Mouse (Mus musculus) liver, postnatal 0 days (tissue): ENCODE measurements at regions not wholly inside any gene's neighbourhood (a gene's known extent, or its start where the extent isn't known, plus 50 kb on each side); places are given as distances from the start of the nearest gene placed in this dataset.

ENCODE experiments used
- ATAC-seq: fragments of 200-750 bp; cut with Nextera tagmentation; 2 replicates; pipeline ENCODE4 v1.8.0; 2017; ENCODE audit warnings: mild to moderate bottlenecking, moderate library complexity
- DNase-seq: peaks from one replicate; pipeline ENCODE4 v3.0.0-alpha.2; 2016
- H3K27ac ChIP-seq: fragments of 300-500 bp; sonication (generic); 2 replicates; pipeline ENCODE4 v1.5.1; 2014; ENCODE audit warnings: antibody characterized with exemption, moderate library complexity, mild to moderate bottlenecking, low read depth
- H3K27me3 ChIP-seq: fragments of 300-500 bp; sonication (generic); 2 replicates; pipeline ENCODE4 v1.6.1; 2014; ENCODE audit warnings: low read length, control low read depth, mixed read lengths; ENCODE audit not compliant: insufficient read depth
- H3K36me3 ChIP-seq: fragments of 300-500 bp; sonication (generic); replicated peaks from 2 replicates; pipeline ENCODE4 v1.6.1; 2014; ENCODE audit warnings: mild to moderate bottlenecking, control low read depth, low read length, moderate library complexity, mixed read lengths; ENCODE audit not compliant: insufficient read depth
- H3K4me1 ChIP-seq: fragments of 300-500 bp; sonication (generic); 2 replicates; pipeline ENCODE4 v1.6.1; 2014; ENCODE audit warnings: antibody characterized with exemption, mild to moderate bottlenecking, control low read depth; ENCODE audit not compliant: insufficient read depth
- H3K4me2 ChIP-seq: fragments of 300-500 bp; sonication (generic); 2 replicates; pipeline ENCODE4 v1.6.1; 2014; ENCODE audit warnings: low read depth, mild to moderate bottlenecking, low read length, moderate library complexity, mixed read lengths
- H3K4me3 ChIP-seq: fragments of 300-500 bp; sonication (generic); 2 replicates; pipeline ENCODE4 v1.5.1; 2014; ENCODE audit warnings: low read depth, low read length
- H3K9ac ChIP-seq: fragments of 300-500 bp; sonication (generic); replicated peaks from 2 replicates; pipeline ENCODE4 v1.6.1; 2014; ENCODE audit warnings: mild to moderate bottlenecking, moderate library complexity
- H3K9me3 ChIP-seq: fragments of 300-500 bp; sonication (generic); 2 replicates; pipeline ENCODE4 v1.6.1; 2016; ENCODE audit warnings: mild to moderate bottlenecking, control low read depth, low read length, mixed read lengths
- CTCF ChIP-seq: sonication (generic); IDR thresholded peaks from 2 replicates; pipeline ENCODE4 v1.5.1; 2016; ENCODE audit warnings: antibody characterized with exemption, low read depth
- EP300 ChIP-seq: IDR thresholded peaks from 2 replicates; pipeline ENCODE4 v1.6.1; 2016; ENCODE audit warnings: antibody characterized with exemption, low read depth, mild to moderate bottlenecking
- WGBS: fragments of 180-500 bp; shearing (Covaris S2); extraction: QIAGEN DNeasy Blood & Tissue Kit; methylation state at CpG from one replicate; pipeline ENCODE4 v1.1.7; 2014; ENCODE audit not compliant: insufficient replicate concordance; 5-methylcytosine and 5-hydroxymethylcytosine counted together

- 0 out of 2 replicates have a peak, but pooled peaks cover 2% of the 10 kb centered on the region for H3K4me1 ChIP-seq
- H3K4me2 ChIP-seq = no peak overlapping the region
- 63% methylated on average over 7 of the region's 7 CpGs for WGBS
- H3K4me3 ChIP-seq = no peak overlapping the region
- no peaks in the 10 kb centered on the region for H3K36me3 ChIP-seq
- no peak overlapping the region for H3K9ac ChIP-seq
- no peaks in the 10 kb centered on the region for H3K9me3 ChIP-seq
- TF ChIP-seq EP300 (no peak), CTCF (no peak)
- H3K27ac ChIP-seq = no peak overlapping the region
- H3K27me3 ChIP-seq = no peaks in the 10 kb centered on the region
- ATAC-seq (no peak), DNase-seq (no peak)
These were observed 310.0 kb downstream of the Ipmk start for GRCm38 (mm10) chr10:71657525-71657924.

GRCm38 (mm10) chr10:71663545-71663944, 316.0 kb downstream of the Ipmk start:
- no peaks in the 10 kb centered on the region for H3K36me3 ChIP-seq
- no peak overlapping the region for H3K4me3 ChIP-seq
- H3K9me3 ChIP-seq = no peaks in the 10 kb centered on the region
- no peak for DNase-seq
- ATAC-seq = no peak
- H3K4me1 ChIP-seq = no peaks in the 10 kb centered on the region
- H3K4me2 ChIP-seq = no peak overlapping the region
- no peak overlapping the region for H3K9ac ChIP-seq
- WGBS = 69% methylated on average over 5 of the region's 5 CpGs
- H3K27me3 ChIP-seq = no peaks in the 10 kb centered on the region
- no peak overlapping the region for H3K27ac ChIP-seq
- TF ChIP-seq CTCF (no peak), EP300 (no peak)

- no peaks in the 10 kb centered on the region for H3K4me1 ChIP-seq
- no peaks in the 10 kb centered on the region for H3K9me3 ChIP-seq
- H3K27ac ChIP-seq = no peak overlapping the region
- DNase-seq (no peak), ATAC-seq (no peak)
- no peak overlapping the region for H3K9ac ChIP-seq
- TF ChIP-seq EP300 = no peak
- no peak for TF ChIP-seq CTCF
- H3K36me3 ChIP-seq = no peaks in the 10 kb centered on the region
- whole genome bisulfite sequencing = 76% methylated on average over 7 of the region's 7 CpGs
- H3K4me2 ChIP-seq = no peak overlapping the region
- no peaks in the 10 kb centered on the region for H3K27me3 ChIP-seq
- no peak overlapping the region for H3K4me3 ChIP-seq
These were observed 319.6 kb downstream of the Ipmk start for GRCm38 (mm10) chr10:71667160-71667571.

GRCm38 (mm10) chr10:71679240-71679639, 331.7 kb downstream of the Ipmk start:
- DNase-seq (no peak), ATAC-seq (no peak)
- TF ChIP-seq EP300 (no peak), CTCF (no peak)
- Histone ChIP-seq H3K27me3 (no peaks in the 10 kb centered on the region), H3K9ac (no peak overlapping the region), H3K4me3 (no peak overlapping the region), H3K36me3 (no peaks in the 10 kb centered on the region), H3K9me3 (no peaks in the 10 kb centered on the region), H3K4me1 (no peaks in the 10 kb centered on the region), H3K4me2 (no peak overlapping the region), H3K27ac (no peak overlapping the region)
- 72% methylated on average over 5 of the region's 5 CpGs for WGBS

- no peaks in the 10 kb centered on the region for H3K27me3 ChIP-seq
- 82% methylated on average over 2 of the region's 2 CpGs for WGBS
- no peak overlapping the region for H3K4me3 ChIP-seq
- no peaks in the 10 kb centered on the region for H3K36me3 ChIP-seq
- no peaks in the 10 kb centered on the region; the same call in 1 of the 2 replicates for H3K9me3 ChIP-seq
- ATAC-seq (no peak), DNase-seq (no peak)
- H3K9ac ChIP-seq = no peak overlapping the region
- no peak overlapping the region for H3K27ac ChIP-seq
- TF ChIP-seq CTCF (no peak), EP300 (no peak)
- no peak overlapping the region for H3K4me2 ChIP-seq
- no peaks in the 10 kb centered on the region for H3K4me1 ChIP-seq
These were observed 365.9 kb downstream of the Ipmk start for GRCm38 (mm10) chr10:71713456-71713855.

GRCm38 (mm10) chr10:71727746-71728145, 380.2 kb downstream of the Ipmk start:
- no peak overlapping the region for H3K27ac ChIP-seq
- no peaks in the 10 kb centered on the region for H3K36me3 ChIP-seq
- H3K4me2 ChIP-seq = no peak overlapping the region
- no peak for TF ChIP-seq EP300
- no peak for TF ChIP-seq CTCF
- DNase-seq (no peak), ATAC-seq (no peak)
- no peak overlapping the region for H3K4me3 ChIP-seq
- WGBS = 56% methylated on average over 4 of the region's 4 CpGs
- no peaks in the 10 kb centered on the region for H3K27me3 ChIP-seq
- H3K9ac ChIP-seq = no peak overlapping the region
- H3K4me1 ChIP-seq = no peaks in the 10 kb centered on the region
- H3K9me3 ChIP-seq = no peaks in the 10 kb centered on the region

- Histone ChIP-seq H3K4me1 (no peaks in the 10 kb centered on the region), H3K27me3 (no peaks in the 10 kb centered on the region), H3K9ac (no peak overlapping the region), H3K4me3 (no peak overlapping the region), H3K27ac (no peak overlapping the region), H3K36me3 (no peaks in the 10 kb centered on the region), H3K9me3 (no peaks in the 10 kb centered on the region), H3K4me2 (no peak overlapping the region)
- WGBS = 63% methylated on average over 3 of the region's 3 CpGs
- TF ChIP-seq CTCF = no peak
- TF ChIP-seq EP300 = no peak
- ATAC-seq (no peak), DNase-seq (no peak)
These were observed 386.3 kb downstream of the Ipmk start for GRCm38 (mm10) chr10:71733821-71734220.
